Mouse (Mus musculus) limb, embryonic 13.5 days (tissue): ENCODE results near the gene Pias3. TPM values are rescaled to one million over a fixed set of nuclear protein-coding genes. Genes with fewer than 3 reads are reported as not detected.
"Not testable (repeated sequence)": the region's sequence is repeated elsewhere in the genome, so short reads cannot be mapped to it uniquely, and the experiment has no call there.

Experiments used
- ATAC-seq: fragments of 200-750 bp; cut with Nextera tagmentation; 2 replicates; pipeline ENCODE4 v1.8.0; 2017; ENCODE audit warnings: low read depth, moderate number of reproducible peaks, moderate TSS enrichment; ENCODE audit not compliant: low FRiP score
- H3K27ac ChIP-seq: fragments of 300-500 bp; sonication (generic); 2 replicates; pipeline ENCODE4 v1.5.1; 2015; ENCODE audit warnings: inconsistent platforms, mild to moderate bottlenecking, moderate library complexity
- H3K27me3 ChIP-seq: fragments of 300-500 bp; sonication (generic); 2 replicates; pipeline ENCODE4 v1.6.1; 2015; ENCODE audit warnings: mild to moderate bottlenecking, inconsistent platforms
- H3K36me3 ChIP-seq: fragments of 300-500 bp; sonication (generic); 2 replicates; pipeline ENCODE4 v1.6.1; 2015; ENCODE audit warnings: inconsistent platforms, mild to moderate bottlenecking, moderate library complexity
- H3K4me1 ChIP-seq: fragments of 300-500 bp; sonication (generic); 2 replicates; pipeline ENCODE4 v1.6.1; 2015; ENCODE audit warnings: inconsistent platforms
- H3K4me2 ChIP-seq: fragments of 300-500 bp; sonication (generic); replicated peaks from 2 replicates; pipeline ENCODE4 v1.6.1; 2015; ENCODE audit warnings: inconsistent platforms, mild to moderate bottlenecking, moderate library complexity
- H3K4me3 ChIP-seq: fragments of 300-500 bp; sonication (generic); 2 replicates; pipeline ENCODE4 v1.5.1; 2015; ENCODE audit warnings: moderate library complexity, mild to moderate bottlenecking, inconsistent platforms
- H3K9ac ChIP-seq: fragments of 300-500 bp; sonication (generic); 2 replicates; pipeline ENCODE4 v1.6.1; 2015; ENCODE audit warnings: mild to moderate bottlenecking, inconsistent platforms
- H3K9me3 ChIP-seq: fragments of 300-500 bp; sonication (generic); 2 replicates; pipeline ENCODE4 v1.6.1; 2016; ENCODE audit warnings: inconsistent platforms
- WGBS: fragments of 180-500 bp; shearing (Covaris S2); methylation state at CpG from one replicate; pipeline ENCODE4 v1.1.7; 2015; 5-methylcytosine and 5-hydroxymethylcytosine counted together
- polyA plus RNA-seq: library from polyadenylated mRNA; unstranded; fragments of >200 nt; fragmentation: Nextera tagmentation; extraction: Ambion mirVana; gene quantifications from 2 replicates; pipeline ENCODE4 v1.2.1, GENCODE M21; 2015

Gene Pias3
- polyA plus RNA-seq = 77.7 and 83.3 TPM in 2 replicates

DNA sequence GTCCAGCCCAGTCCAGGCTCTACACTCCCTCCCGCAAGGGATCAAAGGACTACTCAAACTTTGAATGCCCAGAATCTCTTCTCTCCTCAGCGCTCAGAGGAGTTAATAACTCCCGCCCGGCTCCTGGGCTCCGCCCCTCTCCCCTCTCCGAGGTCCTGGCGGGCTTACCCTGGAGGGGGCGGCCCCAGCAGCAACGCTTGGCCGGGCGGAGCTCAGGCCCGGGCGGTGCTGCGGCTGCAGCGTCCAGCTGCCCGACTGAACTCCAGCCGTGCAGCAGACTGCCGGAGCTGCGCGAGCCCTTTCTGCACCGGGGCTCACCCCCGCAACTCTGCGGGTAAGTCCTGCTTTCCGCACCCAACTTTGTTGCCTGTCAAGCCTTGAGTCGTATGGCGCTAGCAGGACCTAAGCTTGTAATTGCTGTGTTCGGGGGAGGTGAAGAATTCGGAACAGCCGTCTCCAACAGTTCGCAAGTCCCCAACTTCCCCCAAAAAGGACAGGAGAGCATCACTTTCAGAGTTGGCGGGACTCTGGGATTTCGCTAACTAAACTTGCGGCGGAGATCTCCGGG, at the start of gene Pias3:
Gene Pias3, plus strand, starts transcription at position 187 of the 568 bp plus-strand sequence.
- peak; percentile 84 for ATAC-seq
- Histone ChIP-seq H3K4me1 (peaks cover 32% of the 10 kb centered on the region), H3K4me2 (peak within 1 kb of the TSS; percentile 76), H3K27me3 (no peaks in the 10 kb centered on the region), H3K9me3 (no peaks in the 10 kb centered on the region), H3K4me3 (peak within 1 kb of the TSS; percentile 77), H3K9ac (peak within 1 kb of the TSS; percentile 85), H3K27ac (peak within 1 kb of the TSS; percentile 94), H3K36me3 (peaks cover 23% of the 10 kb centered on the region)
- under 1% methylated on average over 35 of the region's 35 CpGs for WGBS

DNA sequence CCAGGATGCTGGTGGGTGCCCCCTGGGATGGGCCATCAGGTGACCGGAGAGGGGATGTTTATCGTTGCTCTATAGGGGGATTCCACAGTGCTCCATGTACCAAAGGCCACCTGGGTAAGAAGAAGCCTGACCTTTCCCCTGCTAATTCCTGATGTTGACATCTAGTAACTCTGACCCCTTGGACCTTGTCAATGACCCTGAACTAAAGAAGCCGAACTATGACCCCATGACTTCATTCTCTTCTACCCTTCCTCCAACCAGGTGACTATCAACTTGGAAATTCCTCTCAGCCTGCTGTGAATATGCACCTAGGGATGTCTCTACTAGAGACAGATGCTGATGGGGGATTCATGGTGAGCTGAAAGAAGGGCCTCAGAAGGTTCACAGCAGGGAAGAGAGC, 48.8 kb upstream of the Pias3 start:
- Histone ChIP-seq H3K4me2 (no peak overlapping the region), H3K27ac (no peak overlapping the region), H3K27me3 (no peaks in the 10 kb centered on the region), H3K9ac (no peak overlapping the region), H3K36me3 (peaks cover 35% of the 10 kb centered on the region), H3K4me3 (no peak overlapping the region), H3K9me3 (no peaks in the 10 kb centered on the region), H3K4me1 (peaks cover 3% of the 10 kb centered on the region; the same call in 1 of the 2 replicates)
- ATAC-seq = no peak
- WGBS = 80% methylated on average over 3 of the region's 3 CpGs

DNA sequence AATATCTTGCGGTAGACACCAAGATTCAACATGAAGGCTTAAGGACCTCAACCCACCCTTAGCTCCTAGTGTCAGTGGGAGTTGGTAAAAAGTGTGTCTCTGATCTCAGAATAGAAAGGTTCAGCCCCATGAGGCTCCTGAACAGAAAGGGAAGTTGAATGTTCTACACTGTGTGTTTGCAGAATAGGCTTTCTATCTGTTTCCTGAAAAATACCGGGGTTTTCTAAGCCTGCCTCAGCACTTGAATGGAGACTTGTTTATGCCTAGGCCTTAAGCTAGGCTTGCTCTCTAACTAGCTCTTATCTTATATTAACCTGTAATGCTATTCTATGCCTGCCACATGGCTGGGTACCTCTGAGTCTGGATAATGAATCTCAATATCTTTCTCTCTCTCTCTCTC, 35.3 kb upstream of the Pias3 start:
- no peak for ATAC-seq
- Histone ChIP-seq H3K9ac (no peak overlapping the region), H3K36me3 (peaks cover 19% of the 10 kb centered on the region), H3K27me3 (no peaks in the 10 kb centered on the region), H3K4me2 (no peak overlapping the region), H3K27ac (no peak overlapping the region), H3K4me3 (no peak overlapping the region), H3K9me3 (no peaks in the 10 kb centered on the region), H3K4me1 (peaks cover 16% of the 10 kb centered on the region)
- WGBS = 88% methylated on average over 2 of the region's 2 CpGs

DNA sequence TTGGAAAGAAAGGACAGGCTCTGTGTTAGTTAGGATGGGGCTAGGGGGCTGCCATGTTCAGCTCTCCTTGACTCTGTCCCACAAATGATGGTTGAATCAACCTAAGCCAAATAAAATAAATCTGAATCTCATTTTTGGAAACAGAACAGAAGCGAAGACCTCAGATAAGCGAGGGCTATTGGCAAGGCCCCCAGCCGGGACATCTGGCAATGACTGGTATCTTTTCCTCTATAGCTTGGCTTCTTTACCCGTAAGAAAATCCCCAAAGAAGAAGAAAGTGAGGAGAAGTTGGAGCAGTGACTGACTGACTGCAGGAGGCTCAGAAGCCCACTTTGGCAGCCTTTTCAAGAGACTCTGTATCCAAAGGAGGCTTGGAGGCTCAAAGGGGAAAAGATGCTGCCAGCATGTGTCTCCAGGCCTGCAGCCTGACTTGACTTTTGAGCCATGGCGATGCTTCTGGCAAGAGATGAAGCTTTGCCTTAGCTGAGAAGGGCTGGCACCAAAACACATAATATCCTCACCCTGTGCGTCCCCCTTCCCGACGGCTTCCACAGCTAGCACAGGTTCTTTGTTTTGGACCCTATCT, 33.4 kb upstream of the Pias3 start:
- no peak; the same call in 1 of the 2 replicates for ATAC-seq
- Histone ChIP-seq H3K4me2 (peak overlapping the region; percentile 63), H3K4me3 (peak overlapping the region; percentile 31), H3K4me1 (peaks cover 16% of the 10 kb centered on the region), H3K9ac (peak overlapping the region; percentile 50; the same call in 1 of the 2 replicates), H3K36me3 (peaks cover 6% of the 10 kb centered on the region; the same call in 1 of the 2 replicates), H3K27me3 (no peaks in the 10 kb centered on the region), H3K9me3 (no peaks in the 10 kb centered on the region), H3K27ac (peak overlapping the region; percentile 86)
- WGBS = 42% methylated on average over 8 of the region's 8 CpGs

DNA sequence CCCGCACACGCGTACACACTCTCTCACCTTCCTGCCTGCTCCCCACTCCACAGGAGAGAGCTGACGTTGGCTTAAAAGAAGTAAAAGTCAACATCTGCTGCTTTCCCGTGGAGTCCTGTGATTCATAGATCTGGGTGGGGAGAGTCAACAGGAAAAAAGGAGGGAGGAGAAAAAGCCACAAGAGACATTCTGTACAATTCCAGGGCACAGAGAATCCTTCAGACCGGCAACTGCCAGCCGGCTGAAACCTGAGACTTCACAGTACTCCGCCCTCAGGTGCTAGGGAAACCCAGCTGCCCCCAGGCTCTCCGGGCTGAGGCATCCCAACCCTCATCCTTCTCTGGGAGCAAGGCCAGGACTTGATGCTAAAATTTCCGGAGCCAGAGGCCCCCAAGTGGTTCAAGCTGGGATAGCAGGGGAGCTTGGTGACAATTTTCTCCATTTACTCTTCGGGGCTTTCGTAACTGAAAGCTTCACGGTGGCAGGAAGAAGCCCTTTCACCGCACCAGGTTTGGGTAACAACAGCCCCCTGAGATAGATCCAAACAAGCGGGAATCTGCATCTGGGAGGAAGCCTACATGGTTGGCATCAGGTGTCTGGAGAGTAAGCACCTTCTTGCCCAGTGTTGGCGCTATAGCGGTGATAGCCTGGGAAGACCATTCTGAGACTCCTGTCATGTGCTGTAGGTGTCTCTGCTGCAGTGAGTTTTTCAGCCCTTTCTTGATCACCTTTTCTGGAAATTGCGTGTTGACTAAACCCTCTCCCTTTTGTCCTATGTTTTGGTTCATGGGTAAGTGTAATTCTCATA, 32.5 kb upstream of the Pias3 start:
- H3K9me3 ChIP-seq = no peaks in the 10 kb centered on the region
- H3K9ac ChIP-seq = no peak overlapping the region; the same call in 1 of the 2 replicates
- H3K27me3 ChIP-seq = no peaks in the 10 kb centered on the region
- peaks cover 3% of the 10 kb centered on the region; the same call in 1 of the 2 replicates for H3K36me3 ChIP-seq
- H3K4me3 ChIP-seq = peak overlapping the region; percentile 31
- WGBS = 6% methylated on average over 17 of the region's 18 CpGs
- H3K4me1 ChIP-seq = peaks cover 16% of the 10 kb centered on the region
- peak overlapping the region; percentile 86 for H3K27ac ChIP-seq
- peak; percentile 92 for ATAC-seq
- peak overlapping the region; percentile 63 for H3K4me2 ChIP-seq

DNA sequence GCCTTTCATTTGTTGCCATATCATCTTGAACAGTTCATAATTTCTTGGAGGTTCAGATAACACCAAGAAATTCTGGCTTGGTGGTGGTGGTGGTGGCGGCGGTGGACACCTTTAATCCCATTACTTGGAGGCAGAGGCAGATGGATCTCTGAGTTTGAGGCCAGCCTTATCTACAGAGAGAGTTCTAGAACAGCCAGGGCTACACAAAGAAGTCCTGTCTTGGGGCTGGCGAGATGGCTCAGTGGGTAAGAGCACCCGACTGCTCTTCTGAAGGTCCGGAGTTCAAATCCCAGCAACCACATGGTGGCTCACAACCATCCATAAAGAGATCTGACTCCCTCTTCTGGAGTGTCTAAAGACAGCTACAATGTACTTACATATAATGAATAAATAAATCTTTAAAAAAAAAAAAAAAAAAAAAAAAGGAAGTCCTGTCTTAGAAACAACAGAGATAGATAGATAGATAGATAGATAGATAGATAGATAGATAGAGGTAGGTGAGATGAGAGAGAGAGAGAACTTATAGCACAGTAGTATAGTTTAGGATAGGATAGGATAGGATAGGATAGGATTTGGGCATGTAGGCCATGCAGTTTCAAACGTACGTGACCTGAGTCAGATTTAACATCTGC, 30.3 kb upstream of the Pias3 start:
- H3K4me1 ChIP-seq = peaks cover 20% of the 10 kb centered on the region
- not testable (repeated sequence) for H3K4me3 ChIP-seq, H3K27me3 ChIP-seq, H3K36me3 ChIP-seq, H3K9ac ChIP-seq, ATAC-seq, H3K9me3 ChIP-seq, H3K4me2 ChIP-seq, H3K27ac ChIP-seq
- 89% methylated on average over 7 of the region's 7 CpGs for WGBS

DNA sequence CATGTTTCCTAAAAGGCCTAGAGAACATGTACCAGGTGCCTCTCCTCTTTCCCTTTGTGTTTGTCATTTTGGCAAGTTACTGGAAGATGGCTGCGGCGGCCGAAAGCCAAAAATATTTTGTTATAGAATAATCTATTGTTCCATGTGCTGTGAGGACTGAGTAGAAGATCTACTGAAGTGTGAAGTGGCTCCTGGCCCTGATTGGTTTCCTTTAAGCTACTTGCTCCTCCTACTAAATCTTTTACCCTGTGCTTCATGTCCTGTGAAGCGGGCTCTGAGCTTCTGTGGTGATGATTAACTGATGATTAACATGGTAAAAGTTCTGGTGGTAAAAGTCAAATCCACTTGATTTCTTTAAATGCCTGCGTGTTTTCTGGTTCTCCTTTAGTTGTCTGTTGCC, 29.3 kb upstream of the Pias3 start:
- H3K9ac ChIP-seq = no peak overlapping the region
- 92% methylated on average over 5 of the region's 5 CpGs for WGBS
- no peak overlapping the region for H3K4me2 ChIP-seq
- H3K9me3 ChIP-seq = no peaks in the 10 kb centered on the region
- H3K27ac ChIP-seq = no peak overlapping the region
- peaks cover 10% of the 10 kb centered on the region for H3K27me3 ChIP-seq
- no peaks in the 10 kb centered on the region for H3K36me3 ChIP-seq
- H3K4me1 ChIP-seq = peaks cover 20% of the 10 kb centered on the region
- no peak for ATAC-seq
- H3K4me3 ChIP-seq = no peak overlapping the region

DNA sequence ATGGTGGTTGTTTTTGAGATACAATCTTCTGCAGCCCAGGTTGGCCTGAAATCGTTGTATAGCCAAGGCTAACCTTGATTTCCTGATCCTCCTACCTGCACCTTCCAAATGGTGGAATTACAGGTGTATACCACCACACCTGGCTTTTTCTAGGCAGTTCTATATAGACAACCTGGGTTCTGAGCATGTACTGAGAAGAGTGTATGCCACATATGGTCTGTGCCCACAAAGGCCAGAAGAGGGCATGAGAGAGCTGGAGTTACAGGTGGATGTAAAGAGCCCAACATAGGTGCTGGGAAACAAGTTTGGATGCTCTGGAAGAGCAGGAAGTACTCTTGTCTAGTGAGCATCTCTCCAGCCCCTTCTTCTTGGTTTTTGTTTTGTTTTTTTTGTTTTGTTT, 28.9 kb upstream of the Pias3 start:
- no peak overlapping the region for H3K27ac ChIP-seq
- H3K4me3 ChIP-seq = no peak overlapping the region
- H3K36me3 ChIP-seq = no peaks in the 10 kb centered on the region
- no peak for ATAC-seq
- WGBS = 36% methylated on average over 1 of the region's 1 CpGs
- H3K27me3 ChIP-seq = peaks cover 10% of the 10 kb centered on the region
- H3K9ac ChIP-seq = no peak overlapping the region
- no peak overlapping the region for H3K4me2 ChIP-seq
- no peaks in the 10 kb centered on the region for H3K9me3 ChIP-seq
- H3K4me1 ChIP-seq = peaks cover 19% of the 10 kb centered on the region

DNA sequence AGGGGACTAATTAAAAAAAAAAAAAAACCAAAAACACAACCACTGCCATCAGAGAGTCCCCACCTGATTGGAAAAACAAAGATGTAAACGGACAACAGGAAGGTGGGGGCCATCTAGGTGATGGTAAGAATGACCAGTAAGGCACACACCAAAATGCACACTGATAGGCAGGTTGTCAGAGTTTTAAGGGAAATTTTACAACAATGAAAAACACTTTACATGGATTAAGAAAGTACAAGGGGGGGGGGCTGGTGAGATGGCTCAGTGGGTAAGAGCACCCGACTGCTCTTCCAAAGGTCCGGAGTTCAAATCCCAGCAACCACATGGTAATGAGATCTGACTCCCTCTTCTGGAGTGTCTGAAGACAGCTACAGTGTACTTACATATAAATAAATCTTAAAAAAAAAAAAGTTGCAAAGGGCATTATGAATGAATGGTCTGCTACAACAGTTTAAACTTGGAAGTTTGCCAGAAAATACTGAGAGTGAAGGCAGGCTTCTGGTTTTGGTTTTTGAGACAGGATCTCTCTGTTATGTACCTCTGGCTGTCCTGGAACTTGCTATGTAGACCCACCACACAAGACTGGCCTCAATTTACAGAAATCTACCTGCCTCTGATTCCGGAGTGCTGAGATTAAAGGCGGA, 27.6 kb upstream of the Pias3 start:
- no peak overlapping the region for H3K27ac ChIP-seq
- no peak overlapping the region for H3K4me3 ChIP-seq
- ATAC-seq = no peak
- H3K9ac ChIP-seq = no peak overlapping the region
- WGBS = 95% methylated on average over 5 of the region's 5 CpGs
- no peaks in the 10 kb centered on the region for H3K36me3 ChIP-seq
- H3K4me1 ChIP-seq = peaks cover 11% of the 10 kb centered on the region
- peaks cover 10% of the 10 kb centered on the region for H3K27me3 ChIP-seq
- H3K4me2 ChIP-seq = no peak overlapping the region
- H3K9me3 ChIP-seq = no peaks in the 10 kb centered on the region

DNA sequence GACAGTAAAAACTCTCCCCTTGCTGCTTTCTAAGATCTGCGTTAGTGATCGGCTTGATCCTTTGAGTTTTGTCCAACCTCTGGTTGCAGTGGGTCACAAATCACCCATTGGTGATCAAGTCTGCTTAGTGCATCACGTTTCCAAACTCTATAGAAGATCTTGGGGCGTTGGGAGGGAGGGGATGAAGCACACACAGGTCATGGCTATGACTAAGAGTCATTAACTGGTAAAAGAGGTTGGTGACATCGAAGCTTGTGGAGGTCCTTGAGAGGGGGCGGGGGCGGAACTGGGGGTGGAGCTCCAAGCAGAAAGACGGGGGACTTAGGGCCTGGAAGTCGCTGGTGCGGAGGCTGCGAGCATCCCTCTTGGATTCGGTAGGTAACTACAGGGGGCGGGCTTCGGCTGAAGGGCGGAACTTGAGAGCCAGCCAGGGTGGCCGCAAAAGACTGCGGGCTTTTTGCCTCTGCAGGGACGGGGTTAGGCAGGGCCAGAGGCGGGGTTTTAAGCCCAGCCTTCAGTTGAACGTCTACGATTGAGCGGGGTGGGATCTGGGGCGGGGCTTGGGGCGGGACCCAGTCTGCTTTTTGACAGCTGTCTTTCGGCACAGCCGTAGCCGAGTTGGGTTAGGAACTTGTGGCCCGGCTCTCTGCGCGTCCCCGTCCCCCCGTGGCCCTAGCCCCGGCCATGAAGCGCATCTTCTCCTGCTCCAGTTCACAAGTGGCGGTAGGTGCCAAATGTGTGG, 26.3 kb upstream of the Pias3 start, which contains the start of gene Ankrd35:
Gene Ankrd35, plus strand, starts transcription at position 405 of the 742 bp plus-strand sequence.
- peak; percentile 95 for ATAC-seq
- peak within 1 kb of the TSS; percentile 40 for H3K4me3 ChIP-seq
- H3K9ac ChIP-seq = no peak within 1 kb of the TSS; the same call in 1 of the 2 replicates
- peak within 1 kb of the TSS; percentile 74 for H3K4me2 ChIP-seq
- H3K4me1 ChIP-seq = peaks cover 12% of the 10 kb centered on the region
- H3K9me3 ChIP-seq = no peaks in the 10 kb centered on the region
- H3K36me3 ChIP-seq = no peaks in the 10 kb centered on the region
- 5% methylated on average over 35 of the region's 35 CpGs for WGBS
- no peak within 1 kb of the TSS for H3K27ac ChIP-seq
- H3K27me3 ChIP-seq = peaks cover 10% of the 10 kb centered on the region

DNA sequence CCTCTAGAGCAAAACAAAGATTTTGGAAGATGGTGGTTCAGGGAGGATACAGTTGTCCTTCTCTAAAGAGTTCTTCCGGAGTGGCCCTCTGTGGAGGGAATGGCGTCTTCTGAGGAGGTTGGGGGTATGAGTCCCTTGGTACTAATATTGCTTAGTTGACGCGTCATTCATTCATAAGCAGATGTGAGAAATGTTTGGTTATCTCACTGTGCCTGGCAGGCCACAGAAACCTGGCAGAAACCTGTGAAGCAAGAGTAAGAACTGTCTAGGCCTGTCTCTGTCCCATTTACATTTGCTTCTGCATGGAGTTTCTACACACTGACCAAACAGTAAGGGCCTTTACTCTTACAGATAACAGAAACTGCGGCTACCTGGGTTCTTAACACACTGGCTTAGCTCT, 24.7 kb upstream of the Pias3 start:
- peaks cover 10% of the 10 kb centered on the region for H3K27me3 ChIP-seq
- no peak overlapping the region for H3K27ac ChIP-seq
- H3K9me3 ChIP-seq = no peaks in the 10 kb centered on the region
- H3K9ac ChIP-seq = no peak overlapping the region
- WGBS = 91% methylated on average over 5 of the region's 5 CpGs
- no peak overlapping the region for H3K4me3 ChIP-seq
- no peaks in the 10 kb centered on the region for H3K36me3 ChIP-seq
- peaks cover 18% of the 10 kb centered on the region for H3K4me1 ChIP-seq
- no peak overlapping the region for H3K4me2 ChIP-seq
- ATAC-seq = no peak
